Mouse (Mus musculus) right cerebral cortex, postnatal 10 days (tissue): ENCODE data around the gene Gm10153.
A peak's percentile ranks its signal among the peaks of the same experiment; 100 is the strongest.
"Not testable (repeated sequence)": the region's sequence is repeated elsewhere in the genome, so short reads cannot be mapped to it uniquely, and the experiment has no call there.

ENCODE experiments used
- DNase-seq, 2 experiments: peaks; one replicate each; pipeline ENCODE4 v3.0.0; 2021; ENCODE audit warnings: low spot score in 2 of 2

Gene Gm10153

GRCm38 (mm10) chr7:142190289-142190688 is at the start of gene Gm10153:
Gm10153 (minus strand) TSS chr7:142190389.
- DNase-seq: no peak

- DNase-seq: no peak
Observed at GRCm38 (mm10) chr7:142231540-142231939, 41.4 kb upstream of the Gm10153 start.

- not testable (repeated sequence) for DNase-seq
Observed at GRCm38 (mm10) chr7:142229871-142230270, 39.7 kb upstream of the Gm10153 start, which contains the start of gene Krtap5-5. Krtap5-5 (minus strand) TSS chr7:142229971.

GRCm38 (mm10) chr7:142224518-142224917 is 34.3 kb upstream of the Gm10153 start:
- no peak for DNase-seq

GRCm38 (mm10) chr7:142212136-142212535 is 21.9 kb upstream of the Gm10153 start:
- DNase-seq: not testable (repeated sequence)

GRCm38 (mm10) chr7:142211559-142211958 is 21.4 kb upstream of the Gm10153 start, which contains the start of gene Gm7579:
Gm7579 (plus strand) TSS chr7:142211859.
- DNase-seq: no peak

- DNase-seq: not testable (repeated sequence)
Observed at GRCm38 (mm10) chr7:142206891-142207290, 16.7 kb upstream of the Gm10153 start.

- DNase-seq: no peak
Observed at GRCm38 (mm10) chr7:142205488-142205887, 15.3 kb upstream of the Gm10153 start.

GRCm38 (mm10) chr7:142201064-142201463 is 10.9 kb upstream of the Gm10153 start, which contains the start of gene Krtap5-3:
Krtap5-3 (plus strand) TSS chr7:142201364.
- no peak for DNase-seq

GRCm38 (mm10) chr7:142198748-142199147 is 8.6 kb upstream of the Gm10153 start:
- no peak for DNase-seq

GRCm38 (mm10) chr7:142188156-142188555 is 2.0 kb downstream of the Gm10153 start:
- DNase-seq: no peak

- no peak for DNase-seq
Observed at GRCm38 (mm10) chr7:142181021-142181420, 9.2 kb downstream of the Gm10153 start.

- peak in 1 of 2 experiments; percentile 27 for DNase-seq
Observed at GRCm38 (mm10) chr7:142178685-142179084, 11.5 kb downstream of the Gm10153 start.

GRCm38 (mm10) chr7:142175905-142176304 is 14.3 kb downstream of the Gm10153 start, which contains the start of gene Krtap5-2:
Krtap5-2 (minus strand) TSS chr7:142176005.
- not testable (repeated sequence) for DNase-seq

GRCm38 (mm10) chr7:142169836-142170235 is 20.4 kb downstream of the Gm10153 start:
- DNase-seq: peak in 1 of 2 experiments; percentile 28

GRCm38 (mm10) chr7:142165639-142166038 is 24.6 kb downstream of the Gm10153 start, which contains the start of gene Gm4553:
Gm4553 (minus strand) TSS chr7:142165739.
- not testable (repeated sequence) for DNase-seq

- DNase-seq: no peak
Observed at GRCm38 (mm10) chr7:142159366-142159765, 30.8 kb downstream of the Gm10153 start.

GRCm38 (mm10) chr7:142157013-142157412 is 33.2 kb downstream of the Gm10153 start, which contains the start of gene Gm29735:
Gm29735 (minus strand) TSS chr7:142157113.
- DNase-seq: not testable (repeated sequence)

GRCm38 (mm10) chr7:142155308-142155707 is 34.9 kb downstream of the Gm10153 start:
- no peak for DNase-seq

- no peak for DNase-seq
Observed at GRCm38 (mm10) chr7:142152191-142152590, 38.0 kb downstream of the Gm10153 start.

GRCm38 (mm10) chr7:142148633-142149032 is 41.6 kb downstream of the Gm10153 start:
- no peak for DNase-seq

- DNase-seq: peak; percentile 30 to 50
Observed at GRCm38 (mm10) chr7:142146033-142146432, 44.2 kb downstream of the Gm10153 start.

GRCm38 (mm10) chr7:142145413-142145940 is 44.7 kb downstream of the Gm10153 start:
- DNase-seq: no peak
